32 mouse cellular contexts compared by ENCODE assay signal in genomic region chr10:61304046-61304445, GRCm38 (mm10). TPM values are rescaled to one million over a fixed set of nuclear protein-coding genes. Genes with fewer than 3 reads are reported as not detected.
DNase-seq lines count a peak whose midpoint lies in the region; ATAC-seq and TF ChIP-seq lines count a peak whose summit lies in the region.
"Had no signal": no experiment of that assay in that cellular context is flagged by ENCODE, and none has a peak within 500 bp of the region (broad histone marks: within the 10 kb centered on the region; RNA-seq: fewer than 3 reads in every experiment).

No protein-coding gene starts in this region.

- no peak overlapping the region for H3K4me3 ChIP-seq in lung, postnatal 0 days (ENCODE audit: low read depth, low read length)
- H3K4me3 ChIP-seq: embryonic facial prominence, embryonic 12.5 days; heart, adult 2 months; hindbrain, embryonic 12.5 days; limb, embryonic 15.5 days; lung, embryonic 15.5 days; midbrain, embryonic 15.5 days; myocyte; neural tube, embryonic 13.5 days had no signal

- H3K27me3 ChIP-seq in lung, postnatal 0 days (replicated peaks; ENCODE audit: insufficient read depth, low read length): no peaks in the 10 kb centered on the region
- H3K27me3 ChIP-seq: CH12.LX; embryonic facial prominence, embryonic 12.5 days; hindbrain, embryonic 12.5 days; limb, embryonic 15.5 days; lung, embryonic 15.5 days; midbrain, embryonic 15.5 days; neural tube, embryonic 13.5 days had no signal

- TF ChIP-seq CTCF in lung, postnatal 0 days (IDR thresholded peaks at IDR 0.05): no peak
- TF ChIP-seq CTCF in brain, embryonic 14.5 days (IDR thresholded peaks at IDR 0.05; ENCODE audit: borderline replicate concordance, extremely low read depth, insufficient read depth, insufficient read length): no peak

- no peak for TF ChIP-seq POLR2A in brain, embryonic 14.5 days (IDR thresholded peaks at IDR 0.05; ENCODE audit: borderline replicate concordance, extremely low read depth, insufficient read depth, insufficient read length, poor library complexity, severe bottlenecking)

- intact Hi-C loops in left cerebral cortex, postnatal 14 days (cut with DNase I): no loop called here

- WGBS in lung, postnatal 0 days: 71% methylated on average over 6 of the region's 6 CpGs

- no peak overlapping the region for H3K4me2 ChIP-seq in lung, postnatal 0 days (replicated peaks; ENCODE audit: low read depth, low read length)
- H3K4me2 ChIP-seq: embryonic facial prominence, embryonic 12.5 days; hindbrain, embryonic 12.5 days; limb, embryonic 15.5 days; lung, embryonic 15.5 days; midbrain, embryonic 15.5 days; neural tube, embryonic 13.5 days had no signal

- H3K9ac ChIP-seq in lung, postnatal 0 days (replicated peaks; ENCODE audit: low read depth): no peak overlapping the region
- H3K9ac ChIP-seq: embryonic facial prominence, embryonic 12.5 days; forebrain, postnatal 0 days; hindbrain, embryonic 12.5 days; limb, embryonic 15.5 days; liver, embryonic 14.5 days; lung, embryonic 15.5 days; midbrain, embryonic 15.5 days; neural tube, embryonic 13.5 days had no signal

- TF ChIP-seq EP300 in lung, postnatal 0 days (IDR thresholded peaks at IDR 0.05): no peak

- H3K36me3 ChIP-seq in lung, postnatal 0 days (ENCODE audit: insufficient read depth, low read length): no peaks in the 10 kb centered on the region
- H3K36me3 ChIP-seq: embryonic facial prominence, embryonic 12.5 days; G1E; hindbrain, embryonic 12.5 days; limb, embryonic 15.5 days; lung, embryonic 15.5 days; midbrain, embryonic 15.5 days; neural tube, embryonic 13.5 days had no signal

- no peaks in the 10 kb centered on the region for H3K9me3 ChIP-seq in lung, postnatal 0 days (ENCODE audit: low read length)
- H3K9me3 ChIP-seq: embryonic facial prominence, embryonic 12.5 days; hindbrain, embryonic 12.5 days; limb, embryonic 15.5 days; lung, embryonic 15.5 days; midbrain, embryonic 15.5 days; neural tube, embryonic 13.5 days had no signal

- no peak for ATAC-seq in lung, postnatal 0 days
- ATAC-seq: forebrain, postnatal 0 days; inflammation-experienced regulatory T-cells, adult 6 months; midbrain, embryonic 15.5 days had no signal

- DNase-seq in cerebellum, postnatal 25 days: peak; percentile 57 to 68
- no peak for DNase-seq in cerebellum, adult 9-10 months
- peak; percentile 64 for DNase-seq in lung, postnatal 10 days
- no peak for DNase-seq in lung, postnatal 0 days (ENCODE audit: low spot score)
- DNase-seq in brain, embryonic 14.5 days (ENCODE audit: low read depth): peak; percentile 36
- DNase-seq in kidney, postnatal 14 days: no peak
- no peak for DNase-seq in left cerebral cortex, postnatal 14 days (ENCODE audit: low spot score in 2 of 2)
- DNase-seq: adrenal gland, adult 8-10 months; B cell, adult 2 months; forebrain, postnatal 0 days; gastrocnemius, postnatal 25 days; heart, adult 2 months; kidney, adult 18-20 months; retina, postnatal 1 day; right cerebral cortex, postnatal 25 days; spleen, adult 18-20 months had no signal

- no peaks in the 10 kb centered on the region for H3K4me1 ChIP-seq in lung, postnatal 0 days (ENCODE audit: insufficient read depth, low read depth, low read length)
- H3K4me1 ChIP-seq: hindbrain, embryonic 12.5 days; lung, embryonic 15.5 days; midbrain, embryonic 15.5 days; neural tube, embryonic 13.5 days had no signal

- H3K27ac ChIP-seq in lung, postnatal 0 days (ENCODE audit: low read length): no peak overlapping the region
- H3K27ac ChIP-seq: embryonic facial prominence, embryonic 12.5 days; heart, adult 2 months; hindbrain, embryonic 12.5 days; limb, embryonic 15.5 days; liver, embryonic 14.5 days; lung, embryonic 15.5 days; midbrain, embryonic 15.5 days; neural tube, embryonic 13.5 days had no signal

RNA-seq across cellular contexts. Expression of gene Prf1, which starts 6.4 kb away (rescaled TPM):
- 0.08 and 0.17 TPM in 2 replicates for polyA plus RNA-seq in lung, postnatal 0 days (2015; fragmentation: Nextera tagmentation; extraction: Ambion mirVana)
- polyA plus RNA-seq in brain, embryonic 14.5 days (2012; rRNA removed): 0.04 TPM in 1 of 2 replicates, not detected in the other
- total RNA-seq in left cerebral cortex, postnatal 14 days (2021): not detected
- total RNA-seq: forebrain, postnatal 0 days; gastrocnemius, postnatal 25 days; heart, postnatal 25 days; layer of hippocampus, postnatal 10 days had no signal
- polyA plus RNA-seq: embryonic facial prominence, embryonic 12.5 days; forebrain, embryonic 11.5 days; forebrain, postnatal 0 days; G1E; hindbrain, embryonic 12.5 days; kidney, embryonic 16.5 days; lung, embryonic 15.5 days; neural tube, embryonic 13.5 days; testis, adult 2 months had no signal

RNA-seq across cellular contexts. Expression of gene Adamts14, which starts 30.8 kb away (rescaled TPM):
- 1.5 and 1.8 TPM in 2 replicates for polyA plus RNA-seq in lung, postnatal 0 days (2015; fragmentation: Nextera tagmentation; extraction: Ambion mirVana)
- 0.44 and 1.3 TPM in 2 replicates for polyA plus RNA-seq in brain, embryonic 14.5 days (2012; rRNA removed)
- under 1 TPM; 0.66 to 0.70 TPM for total RNA-seq in left cerebral cortex, postnatal 14 days (2021)
- total RNA-seq: G1E had no signal
- polyA plus RNA-seq: G1E; inflammation-experienced regulatory T-cells, adult 6 months had no signal

Comparison
In these comparisons a context has a peak if more than half of its experiments do, and no peak if none do; other contexts are left out.
1. DNase-seq: peak in cerebellum, postnatal 25 days (2 of 2), lung, postnatal 10 days (single experiment) and brain, embryonic 14.5 days (single experiment); none in cerebellum, adult 9-10 months (single experiment), lung, postnatal 0 days (single experiment), kidney, postnatal 14 days (single experiment) and left cerebral cortex, postnatal 14 days (0 of 2).